Mouse (Mus musculus) forebrain, embryonic 11.5 days (tissue): Measurements from ENCODE around the gene Cd248. TPM values are rescaled to one million over a fixed set of nuclear protein-coding genes. Genes with fewer than 3 reads are reported as not detected.
A peak's percentile ranks its signal among the peaks of the same experiment; 100 is the strongest.

Source experiments
- ATAC-seq: fragments of 200-750 bp; cut with Nextera tagmentation; replicated peaks from 2 replicates; pipeline ENCODE4 v1.8.0; 2017; ENCODE audit warnings: moderate TSS enrichment; ENCODE audit not compliant: low FRiP score
- DNase-seq: peaks from one replicate; pipeline ENCODE4 v3.0.0-alpha.2; 2017; ENCODE audit warnings: low spot score
- H3K27ac ChIP-seq: fragments of 300-500 bp; sonication (generic); 2 replicates; pipeline ENCODE4 v1.5.1; 2014; ENCODE audit warnings: low read depth, low read length
- H3K27me3 ChIP-seq: fragments of 300-500 bp; sonication (generic); 2 replicates; pipeline ENCODE4 v1.6.1; 2014; ENCODE audit warnings: mild to moderate bottlenecking, low read length, mixed read lengths; ENCODE audit not compliant: control insufficient read depth, insufficient read depth
- H3K36me3 ChIP-seq: fragments of 300-500 bp; sonication (generic); 2 replicates; pipeline ENCODE4 v1.6.1; 2014; ENCODE audit warnings: mild to moderate bottlenecking, low read length, moderate library complexity, mixed read lengths; ENCODE audit not compliant: control insufficient read depth, insufficient read depth
- H3K4me1 ChIP-seq: fragments of 300-500 bp; sonication (generic); replicated peaks from 2 replicates; pipeline ENCODE4 v1.6.1; 2014; ENCODE audit warnings: low read length, mixed read lengths; ENCODE audit not compliant: control insufficient read depth, insufficient read depth
- H3K4me2 ChIP-seq: fragments of 300-500 bp; sonication (generic); 2 replicates; pipeline ENCODE4 v1.6.1; 2014; ENCODE audit warnings: low read depth, mild to moderate bottlenecking, low read length, moderate library complexity, mixed read lengths; ENCODE audit not compliant: severe bottlenecking
- H3K4me3 ChIP-seq: fragments of 300-500 bp; sonication (generic); 2 replicates; pipeline ENCODE4 v1.5.1; 2014; ENCODE audit warnings: low read depth, low read length
- H3K9ac ChIP-seq: fragments of 300-500 bp; sonication (generic); 2 replicates; pipeline ENCODE4 v1.6.1; 2014; ENCODE audit warnings: low read length
- H3K9me3 ChIP-seq: fragments of 300-500 bp; sonication (generic); 2 replicates; pipeline ENCODE4 v1.6.1; 2016; ENCODE audit warnings: low read length, mixed read lengths; ENCODE audit not compliant: control insufficient read depth
- WGBS: fragments of 180-500 bp; shearing (Covaris S2); extraction: QIAGEN DNeasy Blood & Tissue Kit; methylation state at CpG from one replicate; pipeline ENCODE4 v1.1.7; 2014; 5-methylcytosine and 5-hydroxymethylcytosine counted together
- polyA plus RNA-seq: library from polyadenylated mRNA; unstranded; fragments of >200 nt; fragmentation: Nextera tagmentation; extraction: Ambion mirVana; gene quantifications from 2 replicates; pipeline ENCODE4 v1.2.1, GENCODE M21; 2014

Cd248 gene
- polyA plus RNA-seq, 1 experiment from 2014 or later = 30.7 TPM

DNA sequence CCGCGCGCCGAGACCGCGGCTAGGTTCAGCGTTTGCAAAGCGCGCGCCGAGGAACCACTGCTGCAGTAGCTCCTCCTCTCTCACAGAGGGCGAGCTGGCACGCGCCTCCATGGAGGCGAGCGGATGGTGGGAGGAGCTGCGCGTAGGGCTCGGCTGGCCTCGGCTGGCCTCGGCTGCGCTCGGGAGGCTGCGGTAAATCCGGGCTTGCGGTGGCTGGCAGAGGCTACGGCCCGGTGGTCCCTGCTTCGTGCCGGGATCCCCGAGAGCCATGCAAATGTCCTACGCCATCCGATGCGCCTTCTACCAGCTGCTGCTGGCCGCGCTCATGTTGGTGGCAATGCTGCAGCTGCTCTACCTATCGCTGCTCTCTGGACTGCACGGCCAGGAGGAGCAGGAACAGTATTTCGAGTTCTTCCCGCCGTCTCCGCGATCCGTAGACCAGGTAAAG, 29.1 kb upstream of the Cd248 start, which contains the start of the genes B4gat1 and AC124502.3:
Gene B4gat1, plus strand, starts transcription at position 118 of the 448 bp plus-strand sequence.
Gene AC124502.3, plus strand, starts transcription at position 183 of the 448 bp plus-strand sequence.
- Histone ChIP-seq H3K36me3 (no peaks in the 10 kb centered on the region; the same call in 1 of the 2 replicates), H3K9me3 (no peaks in the 10 kb centered on the region), H3K4me1 (peaks cover 16% of the 10 kb centered on the region; the same call in 1 of the 2 replicates), H3K4me2 (peak within 1 kb of the TSS; percentile 99), H3K9ac (peak within 1 kb of the TSS; percentile 89), H3K27me3 (no peaks in the 10 kb centered on the region), H3K27ac (peak within 1 kb of the TSS; percentile 78), H3K4me3 (peak within 1 kb of the TSS; percentile 76)
- under 1% methylated on average over 43 of the region's 44 CpGs for WGBS
- DNase-seq (peak; percentile 95), ATAC-seq (peak; percentile 89)

DNA sequence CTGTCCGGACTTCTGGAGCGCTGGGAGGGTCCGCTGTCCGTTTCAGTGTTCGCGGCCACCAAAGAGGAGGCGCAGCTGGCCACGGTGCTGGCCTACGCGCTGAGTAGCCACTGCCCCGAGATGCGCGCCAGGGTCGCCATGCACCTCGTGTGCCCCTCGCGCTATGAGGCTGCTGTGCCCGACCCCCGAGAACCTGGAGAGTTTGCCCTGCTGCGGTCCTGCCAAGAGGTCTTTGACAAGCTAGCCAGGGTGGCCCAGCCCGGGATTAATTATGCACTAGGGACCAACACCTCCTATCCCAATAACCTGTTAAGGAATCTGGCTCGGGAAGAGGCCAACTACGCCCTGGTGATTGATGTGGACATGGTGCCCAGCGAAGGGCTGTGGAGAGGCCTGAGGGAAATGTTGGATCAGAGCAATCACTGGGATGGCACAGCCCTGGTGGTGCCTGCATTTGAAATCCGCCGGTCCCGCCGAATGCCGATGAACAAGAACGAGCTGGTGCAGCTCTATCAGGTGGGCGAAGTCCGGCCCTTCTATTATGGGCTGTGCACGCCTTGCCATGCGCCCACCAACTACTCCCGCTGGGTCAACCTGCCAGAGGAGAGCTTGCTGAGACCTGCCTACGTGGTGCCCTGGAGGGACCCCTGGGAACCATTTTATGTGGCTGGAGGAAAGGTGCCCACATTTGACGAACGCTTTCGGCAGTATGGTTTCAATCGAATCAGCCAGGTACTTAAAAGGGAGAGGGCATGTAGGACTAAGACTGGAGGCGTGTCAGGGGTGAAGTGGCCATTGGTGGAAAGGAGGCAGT, 28.4 kb upstream of the Cd248 start:
- Histone ChIP-seq H3K4me3 (peak overlapping the region; percentile 76), H3K9ac (peak overlapping the region; percentile 89), H3K27ac (peak overlapping the region; percentile 78; the same call in 1 of the 2 replicates), H3K4me2 (peak overlapping the region; percentile 99), H3K36me3 (no peaks in the 10 kb centered on the region; the same call in 1 of the 2 replicates), H3K4me1 (peaks cover 16% of the 10 kb centered on the region; the same call in 1 of the 2 replicates), H3K9me3 (no peaks in the 10 kb centered on the region), H3K27me3 (no peaks in the 10 kb centered on the region)
- ATAC-seq (peak; percentile 28), DNase-seq (no peak)
- 12% methylated on average over 41 of the region's 41 CpGs for WGBS

DNA sequence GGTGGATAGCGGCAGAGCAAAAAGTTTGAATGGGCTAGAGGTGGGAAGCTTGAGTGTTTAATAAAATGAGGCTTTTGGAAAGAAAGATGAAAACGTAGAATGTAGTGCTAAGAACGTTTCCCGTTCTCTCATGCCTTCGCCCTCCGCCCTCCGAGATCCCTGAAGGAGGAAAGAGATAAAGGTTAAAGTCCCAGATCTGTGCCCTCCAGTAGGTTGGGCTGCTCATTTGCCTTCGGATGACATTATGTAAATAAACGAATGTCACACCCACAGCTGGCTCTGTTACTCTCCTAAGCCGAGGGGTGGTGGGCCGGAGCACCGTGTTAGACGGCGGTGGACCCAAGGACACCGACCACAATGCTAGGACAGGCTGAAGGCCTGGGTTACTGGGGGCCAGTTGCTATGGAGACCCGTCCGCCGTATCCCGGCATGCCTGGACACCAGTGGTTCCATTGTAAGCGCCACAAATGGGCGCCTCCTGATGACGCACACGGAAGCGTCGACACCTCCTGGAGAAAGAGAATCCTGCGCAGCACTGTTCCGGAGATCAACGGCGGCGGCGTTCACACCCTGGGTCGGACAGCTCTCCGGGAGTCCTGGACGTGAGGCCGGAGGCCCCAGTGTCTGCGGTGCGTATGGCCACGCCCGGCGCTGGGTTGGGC, 26.9 kb upstream of the Cd248 start, which contains the start of gene Brms1:
Gene Brms1, plus strand, starts transcription at position 493 of the 662 bp plus-strand sequence.
- peak within 1 kb of the TSS; percentile 37; the same call in 1 of the 2 replicates for H3K27ac ChIP-seq
- peak within 1 kb of the TSS; percentile 99 for H3K4me2 ChIP-seq
- WGBS = 9% methylated on average over 40 of the region's 40 CpGs
- no peaks in the 10 kb centered on the region for H3K9me3 ChIP-seq
- H3K36me3 ChIP-seq = no peaks in the 10 kb centered on the region; the same call in 1 of the 2 replicates
- H3K4me3 ChIP-seq = peak within 1 kb of the TSS; percentile 65
- no peaks in the 10 kb centered on the region for H3K27me3 ChIP-seq
- peaks cover 16% of the 10 kb centered on the region; the same call in 1 of the 2 replicates for H3K4me1 ChIP-seq
- ATAC-seq (peak; percentile 77), DNase-seq (peak; percentile 96)
- peak within 1 kb of the TSS; percentile 65 for H3K9ac ChIP-seq

DNA sequence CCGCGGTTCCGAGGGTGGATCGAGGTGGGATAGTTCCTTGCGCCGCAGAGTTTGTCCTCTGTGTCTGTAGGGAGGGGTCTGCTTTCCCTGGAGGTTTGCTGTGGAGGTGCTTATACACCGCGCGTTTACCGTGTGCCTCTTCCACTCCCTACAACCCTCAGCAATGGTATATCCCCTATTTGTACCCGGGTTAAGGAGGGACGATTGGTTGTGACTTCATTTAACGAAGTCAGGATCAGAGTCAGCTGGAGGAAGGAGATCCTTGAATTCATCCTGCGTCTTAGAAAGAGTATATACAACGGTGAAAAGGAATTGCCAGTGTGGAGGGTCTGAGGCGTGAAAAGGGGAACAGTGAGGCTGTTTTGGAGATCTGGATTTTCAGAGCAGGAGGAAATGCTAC, 26.3 kb upstream of the Cd248 start:
- WGBS = 2% methylated on average over 16 of the region's 16 CpGs
- Histone ChIP-seq H3K4me3 (peak overlapping the region; percentile 65), H3K36me3 (no peaks in the 10 kb centered on the region; the same call in 1 of the 2 replicates), H3K27me3 (no peaks in the 10 kb centered on the region), H3K4me2 (peak overlapping the region; percentile 99), H3K9ac (peak overlapping the region; percentile 65), H3K4me1 (peaks cover 16% of the 10 kb centered on the region; the same call in 1 of the 2 replicates), H3K27ac (no peak overlapping the region), H3K9me3 (no peaks in the 10 kb centered on the region)
- no peak for DNase-seq
- ATAC-seq = 0 out of 2 replicates have a peak, but pooled peaks have one; percentile 1

DNA sequence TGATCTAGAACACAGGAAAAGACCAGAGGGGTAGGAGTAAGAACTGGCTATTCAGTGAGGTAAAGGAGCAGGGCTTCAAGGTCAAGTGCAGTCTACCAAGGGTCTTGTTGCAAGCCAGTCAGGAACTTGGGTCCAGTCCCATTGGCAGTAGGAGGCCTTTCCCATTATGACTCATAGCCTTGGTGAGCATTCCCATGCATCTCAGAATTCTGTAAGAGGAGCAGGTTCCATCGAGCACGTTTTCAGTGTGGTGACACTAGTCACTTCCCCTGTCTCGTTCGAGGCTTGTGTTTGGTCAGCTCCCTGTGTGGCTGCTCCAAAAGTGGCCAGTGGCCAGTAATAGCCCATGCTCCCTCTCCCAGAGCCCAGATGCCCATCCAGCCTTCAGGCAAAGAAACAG, 22.3 kb upstream of the Cd248 start:
- Histone ChIP-seq H3K36me3 (no peaks in the 10 kb centered on the region; the same call in 1 of the 2 replicates), H3K4me2 (no peak overlapping the region), H3K9ac (no peak overlapping the region), H3K9me3 (no peaks in the 10 kb centered on the region), H3K27me3 (no peaks in the 10 kb centered on the region; the same call in 1 of the 2 replicates), H3K4me3 (no peak overlapping the region), H3K4me1 (peaks cover 13% of the 10 kb centered on the region), H3K27ac (no peak overlapping the region)
- no peak for ATAC-seq
- 83% methylated on average over 4 of the region's 4 CpGs for WGBS
- no peak for DNase-seq

DNA sequence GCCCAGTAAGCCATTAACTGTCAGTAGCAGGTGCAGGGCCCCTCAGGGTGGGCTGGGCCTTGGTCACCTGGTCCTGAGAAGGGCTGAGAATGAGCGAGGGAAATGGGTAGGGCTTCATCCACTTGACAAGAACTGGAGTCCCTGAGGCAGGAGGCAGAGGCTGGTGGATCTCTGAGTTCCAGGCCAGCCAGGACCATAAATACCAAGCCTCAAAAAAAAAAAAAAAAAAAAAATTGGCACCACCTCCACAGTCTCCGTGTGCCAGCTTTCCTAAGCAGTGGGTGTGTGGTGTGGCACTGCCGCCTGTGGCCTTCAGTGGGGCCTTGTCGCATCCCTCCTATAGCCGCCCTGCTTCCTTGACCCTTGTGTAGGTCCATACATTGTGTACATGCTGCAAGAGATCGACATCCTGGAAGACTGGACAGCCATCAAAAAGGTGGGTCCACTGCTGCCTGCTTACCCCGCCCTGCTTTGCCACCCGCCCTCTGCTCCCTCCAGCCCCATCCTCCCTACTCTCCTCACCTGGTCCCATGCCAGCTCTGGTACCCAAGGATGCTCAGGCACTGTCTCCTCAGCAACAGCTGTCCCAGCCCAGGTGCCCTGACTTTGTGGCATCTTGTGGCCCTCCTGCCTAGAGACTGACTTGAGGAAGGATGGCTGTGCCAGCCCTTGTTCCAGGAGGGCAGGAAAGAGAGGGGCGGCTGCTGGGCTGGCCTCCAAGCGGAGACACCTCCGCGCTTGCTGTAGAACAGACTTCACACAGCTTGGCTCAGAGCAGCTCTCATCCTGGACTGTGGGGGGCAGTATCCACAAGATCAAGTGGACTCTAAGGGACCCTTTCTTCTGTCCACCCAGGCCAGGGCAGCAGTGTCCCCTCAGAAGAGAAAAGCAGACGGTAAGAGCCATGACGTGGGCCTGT, 19.5 kb upstream of the Cd248 start:
- 83% methylated on average over 14 of the region's 14 CpGs for WGBS
- H3K9me3 ChIP-seq = no peaks in the 10 kb centered on the region
- peaks cover 23% of the 10 kb centered on the region for H3K27me3 ChIP-seq
- peaks cover 11% of the 10 kb centered on the region for H3K4me1 ChIP-seq
- H3K4me2 ChIP-seq = no peak overlapping the region
- H3K9ac ChIP-seq = no peak overlapping the region
- no peak overlapping the region for H3K4me3 ChIP-seq
- ATAC-seq (no peak), DNase-seq (no peak)
- H3K27ac ChIP-seq = no peak overlapping the region
- H3K36me3 ChIP-seq = no peaks in the 10 kb centered on the region; the same call in 1 of the 2 replicates

DNA sequence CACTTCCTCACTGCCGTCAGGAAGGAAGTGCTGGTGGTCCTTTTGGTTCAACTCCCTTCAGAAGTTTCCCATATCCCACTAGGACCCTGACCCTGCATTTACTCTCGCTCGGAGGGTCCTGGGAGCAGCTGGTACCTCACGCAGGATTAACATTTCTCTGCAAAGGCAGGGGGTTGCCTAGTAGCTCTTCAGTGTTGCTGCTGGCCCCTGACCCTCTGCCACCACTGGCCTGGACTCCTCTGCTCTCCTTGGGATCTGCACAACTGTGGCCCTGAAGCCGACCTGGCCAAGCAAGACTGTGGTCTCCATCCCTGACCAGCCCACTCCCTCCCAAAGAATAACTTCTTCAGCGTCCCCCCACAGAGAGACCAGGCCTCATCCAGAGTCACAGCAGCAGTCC, 18.6 kb upstream of the Cd248 start:
- Histone ChIP-seq H3K36me3 (no peaks in the 10 kb centered on the region; the same call in 1 of the 2 replicates), H3K27ac (no peak overlapping the region), H3K9ac (no peak overlapping the region), H3K9me3 (no peaks in the 10 kb centered on the region), H3K4me3 (no peak overlapping the region), H3K4me2 (no peak overlapping the region), H3K27me3 (peaks cover 23% of the 10 kb centered on the region), H3K4me1 (peaks cover 11% of the 10 kb centered on the region)
- DNase-seq = no peak
- ATAC-seq = no peak
- WGBS = 69% methylated on average over 6 of the region's 6 CpGs
